Mouse (Mus musculus): Measurements from ENCODE around the gene Ctss.

DNA sequence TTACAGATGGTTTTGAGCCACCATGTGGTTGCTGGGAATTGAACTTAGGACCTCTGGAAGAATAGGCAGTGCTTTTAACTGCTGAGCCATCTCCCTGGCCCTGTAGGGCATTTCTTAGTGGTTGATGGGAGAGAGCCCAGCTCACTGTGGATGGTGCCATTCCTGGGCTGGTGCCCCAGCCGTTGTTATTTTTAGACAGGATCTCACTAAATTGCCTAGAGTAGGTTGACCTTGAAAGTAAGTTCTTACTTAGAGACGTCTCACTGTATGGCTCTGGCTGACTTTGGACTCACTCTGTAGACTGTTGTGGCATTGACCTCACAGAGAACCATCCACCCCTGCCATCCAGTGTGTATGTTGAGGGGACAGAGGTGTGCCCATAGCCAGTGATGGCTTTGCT lies 28.4 kb upstream of the Ctss start:
- no peak for TF ChIP-seq CTCF (IDR thresholded peaks at IDR 0.05; ENCODE audit: low read depth, low read length)
- TF ChIP-seq GATA2 (IDR thresholded peaks at IDR 0.05; ENCODE audit: borderline replicate concordance, low read depth, low read length), result no peak
- no peak for TF ChIP-seq TAL1 (conservative IDR thresholded peaks at IDR 0.05; ENCODE audit: low read depth, low read length)
- TF ChIP-seq GATA1 (IDR thresholded peaks at IDR 0.05; ENCODE audit: borderline replicate concordance, low read length), result no peak
- TF ChIP-seq POLR2AphosphoS5 (IDR thresholded peaks at IDR 0.05; ENCODE audit: insufficient replicate concordance, low read depth, low read length), result no peak
